Mouse (Mus musculus) CH12.LX (cell line): ENCODE measurements around the gene Dnase1l1. TPM values are rescaled to one million over a fixed set of nuclear protein-coding genes. Genes with fewer than 3 reads are reported as not detected.

Source experiments
- DNase-seq: peaks from one replicate; pipeline ENCODE4 v3.0.0-alpha.2; 2013; ENCODE audit errors: extremely low read depth
- H3K27ac ChIP-seq: 2 replicates; pipeline ENCODE4 v1.5.1; 2012; ENCODE audit warnings: low read depth, mild to moderate bottlenecking, control low read depth, moderate library complexity; ENCODE audit not compliant: insufficient read depth
- H3K27me3 ChIP-seq: replicated peaks from 2 replicates; pipeline ENCODE3; 2012; ENCODE audit warnings: inconsistent platforms
- H3K36me3 ChIP-seq, 2 experiments: replicated peaks in 1 of 2; 2 replicates each; pipeline versions ENCODE3 to v1.6.1; 2012; ENCODE audit warnings: inconsistent platforms in 1 of 2, low read length in 1 of 2, mild to moderate bottlenecking in 1 of 2, mixed read lengths in 1 of 2, moderate library complexity in 1 of 2; ENCODE audit not compliant: control insufficient read depth in 1 of 2, insufficient read depth in 1 of 2
- H3K4me1 ChIP-seq, 2 experiments: 2 replicates each; pipeline ENCODE4 v1.6.1; 2012; ENCODE audit warnings: inconsistent platforms in 1 of 2, moderate library complexity in 1 of 2; ENCODE audit not compliant: insufficient read depth in 2 of 2, control insufficient read depth in 1 of 2
- H3K4me2 ChIP-seq: 2 replicates; pipeline ENCODE4 v1.6.1; 2012; ENCODE audit warnings: low read depth, mild to moderate bottlenecking, control low read depth; ENCODE audit not compliant: poor library complexity, insufficient read depth, severe bottlenecking
- H3K4me3 ChIP-seq, 3 experiments: fragments of 150-350 bp in 1 of 3; sonication (generic) in 1 of 3; replicated peaks in 1 of 3; 2 replicates each; pipeline versions ENCODE3 to v1.5.1; 2011 to 2012; ENCODE audit warnings: low read depth in 2 of 3, low read length in 2 of 3, mild to moderate bottlenecking in 2 of 3, moderate library complexity in 2 of 3, control low read depth in 1 of 3, improper control_type of control experiment in 1 of 3, inconsistent platforms in 1 of 3, mixed read lengths in 1 of 3; ENCODE audit not compliant: poor library complexity in 1 of 3
- H3K79me2 ChIP-seq: replicated peaks from 2 replicates; pipeline ENCODE4 v1.6.1; 2012; ENCODE audit warnings: mild to moderate bottlenecking, moderate library complexity; ENCODE audit not compliant: control insufficient read depth, poor library complexity, insufficient read depth, severe bottlenecking; ENCODE audit errors: extremely low read depth
- H3K9ac ChIP-seq: 2 replicates; pipeline ENCODE4 v1.6.1; 2012; ENCODE audit warnings: low read depth, mild to moderate bottlenecking, control low read depth, moderate library complexity; ENCODE audit not compliant: insufficient read depth
- H3K9me3 ChIP-seq: replicated peaks from 2 replicates; pipeline ENCODE3; 2012; ENCODE audit warnings: low read length, inconsistent platforms, mixed read lengths
- E2F4 ChIP-seq: IDR thresholded peaks from 2 replicates; pipeline ENCODE4 v1.6.1; 2011; ENCODE audit warnings: low read depth, low read length, improper control_type of control experiment; ENCODE audit not compliant: insufficient replicate concordance
- GABPA ChIP-seq: IDR thresholded peaks from 2 replicates; pipeline ENCODE4 v1.6.1; 2012; ENCODE audit warnings: low read depth, low read length, improper control_type of control experiment, inconsistent platforms; ENCODE audit not compliant: insufficient replicate concordance
- HCFC1 ChIP-seq: IDR thresholded peaks from 2 replicates; pipeline ENCODE4 v1.6.1; 2012; ENCODE audit warnings: low read depth, mild to moderate bottlenecking, inconsistent platforms, low read length, improper control_type of control experiment
- IRF4 ChIP-seq: IDR thresholded peaks from 2 replicates; pipeline ENCODE4 v1.6.1; 2014; ENCODE audit warnings: low read depth, mild to moderate bottlenecking, inconsistent platforms, low read length, improper control_type of control experiment
- JUN ChIP-seq: IDR thresholded peaks from 2 replicates; pipeline ENCODE4 v1.6.1; 2011; ENCODE audit warnings: low read depth, mild to moderate bottlenecking, low read length, improper control_type of control experiment, moderate library complexity; ENCODE audit not compliant: insufficient read depth
- JUND ChIP-seq: conservative IDR thresholded peaks from 2 replicates; pipeline ENCODE4 v1.6.1; 2011; ENCODE audit warnings: low read depth, low read length, improper control_type of control experiment
- MAFK ChIP-seq: IDR thresholded peaks from 2 replicates; pipeline ENCODE4 v1.6.1; 2011; ENCODE audit warnings: low read length, improper control_type of control experiment; ENCODE audit not compliant: insufficient replicate concordance
- MAX ChIP-seq: IDR thresholded peaks from 2 replicates; pipeline ENCODE4 v1.6.1; 2011; ENCODE audit warnings: low read length, improper control_type of control experiment
- MXI1 ChIP-seq: IDR thresholded peaks from 2 replicates; pipeline ENCODE4 v1.6.1; 2011; ENCODE audit warnings: mild to moderate bottlenecking, low read depth, low read length, improper control_type of control experiment
- MYC ChIP-seq: IDR thresholded peaks from 2 replicates; pipeline ENCODE4 v1.6.1; 2011; ENCODE audit warnings: low read depth, mild to moderate bottlenecking, improper control_type of control experiment, low read length
- NRF1 ChIP-seq: IDR thresholded peaks from 2 replicates; pipeline ENCODE4 v1.6.1; 2014; ENCODE audit warnings: low read depth, mild to moderate bottlenecking, inconsistent platforms, low read length, improper control_type of control experiment, moderate library complexity
- POLR2AphosphoS2 ChIP-seq: IDR thresholded peaks from 2 replicates; pipeline ENCODE4 v1.6.1; 2011; ENCODE audit warnings: low read depth, low read length, improper control_type of control experiment
- RAD21 ChIP-seq: IDR thresholded peaks from 2 replicates; pipeline ENCODE4 v1.6.1; 2011; ENCODE audit warnings: low read depth, mild to moderate bottlenecking, low read length, improper control_type of control experiment, moderate library complexity
- RCOR1 ChIP-seq: conservative IDR thresholded peaks from 2 replicates; pipeline ENCODE4 v1.6.1; 2012; ENCODE audit warnings: low read depth, mild to moderate bottlenecking, inconsistent platforms, low read length, improper control_type of control experiment
- SIN3A ChIP-seq: IDR thresholded peaks from 2 replicates; pipeline ENCODE4 v1.6.1; 2012; ENCODE audit warnings: low read length, improper control_type of control experiment, inconsistent platforms
- SMC3 ChIP-seq: IDR thresholded peaks from 2 replicates; pipeline ENCODE4 v1.6.1; 2011; ENCODE audit warnings: low read depth, low read length, improper control_type of control experiment
- TCF12 ChIP-seq: IDR thresholded peaks from 2 replicates; pipeline ENCODE4 v1.6.1; 2014; ENCODE audit warnings: low read depth, mild to moderate bottlenecking, inconsistent platforms, low read length, improper control_type of control experiment
- USF1 ChIP-seq: IDR thresholded peaks from 2 replicates; pipeline ENCODE4 v1.6.1; 2014; ENCODE audit warnings: low read depth, mild to moderate bottlenecking, inconsistent platforms, low read length, improper control_type of control experiment
- USF2 ChIP-seq: conservative IDR thresholded peaks from 2 replicates; pipeline ENCODE4 v1.6.1; 2011; ENCODE audit warnings: low read depth, low read length, improper control_type of control experiment
- ZC3H11A ChIP-seq: IDR thresholded peaks from 2 replicates; pipeline ENCODE4 v1.6.1; 2012; ENCODE audit warnings: low read depth, mild to moderate bottlenecking, inconsistent platforms, low read length, improper control_type of control experiment
- dilution Hi-C: fragments of 300-500 bp; cut with MboI; formaldehyde crosslinking; loops from 2 replicates; pipeline ENCODE4 v1.14.3; 2020; ENCODE audit warnings: low sequenced_read_pairs; ENCODE audit not compliant: extremely low pct_unique_long_range_greater_than_20kb, extremely low pct_ligation_motif_present
- in situ Hi-C: fragments of 300-500 bp; cut with MboI; formaldehyde crosslinking; loops from 3 replicates; pipeline ENCODE4 v1.14.3; 2019; ENCODE audit warnings: low sequenced_read_pairs, low pct_ligation_motif_present, low pct_unique_long_range_greater_than_20kb, mixed read lengths
- polyA plus RNA-seq: library from polyadenylated mRNA; unstranded; fragments of >175 nt; gene quantifications from 2 replicates; pipeline ENCODE4 v1.2.1, GENCODE M21; 2012; ENCODE audit warnings: low read depth; ENCODE audit not compliant: insufficient read length
- total RNA-seq, 2 experiments: library from RNA; depleted of rRNA; stranded (reverse); fragments of 300-350 nt in 1 of 2; fragments of >200 nt in 1 of 2; gene quantifications; 2 replicates each; pipeline ENCODE4 v1.2.3; 2012 to 2014

Dnase1l1 gene
- total and polyA plus RNA-seq, 3 experiments = 4.3 to 5.1 (median 4.7) TPM

GRCm38 (mm10) chrX:74240332-74240731, 41.8 kb downstream of the Dnase1l1 start:
- in situ Hi-C loops = loop anchor here (10.0 kb wide), 1 partner anchor 116 kb away; the partner anchor contains the start of gene Opn1mw
- Histone ChIP-seq H3K36me3 (peaks cover 65 to 74% of the 10 kb centered on the region in 2 experiments), H3K27me3 (no peaks in the 10 kb centered on the region), H3K4me2 (no peak overlapping the region), H3K4me1 (peaks cover 4 to 17% of the 10 kb centered on the region in 2 experiments; a peak in 3 of 4 replicates), H3K9ac (no peak overlapping the region), H3K9me3 (no peaks in the 10 kb centered on the region), H3K79me2 (peaks cover 11% of the 10 kb centered on the region; the same call in 1 of the 2 replicates), H3K4me3 (no peak overlapping the region), H3K27ac (no peak overlapping the region)
- no peak for TF ChIP-seq NRF1
- no peak for TF ChIP-seq MAX
- no peak for DNase-seq
- dilution Hi-C loops = no loop called here

GRCm38 (mm10) chrX:74233196-74233595, 48.9 kb downstream of the Dnase1l1 start:
- no peaks in the 10 kb centered on the region for H3K27me3 ChIP-seq
- in situ Hi-C loops (no loop called here), dilution Hi-C loops (no loop called here)
- TF ChIP-seq TCF12 (no peak), MAFK (no peak), IRF4 (no peak), RAD21 (no peak), USF1 (no peak), ZC3H11A (no peak), USF2 (no peak), SIN3A (no peak), HCFC1 (no peak), GABPA (no peak), JUND (no peak), E2F4 (no peak), MXI1 (no peak), RCOR1 (no peak), SMC3 (no peak), JUN (no peak), POLR2AphosphoS2 (no peak), MYC (no peak)
- H3K4me2 ChIP-seq = no peak overlapping the region
- no peaks in the 10 kb centered on the region for H3K9me3 ChIP-seq
- no peaks in the 10 kb centered on the region for H3K4me1 ChIP-seq
- H3K79me2 ChIP-seq = no peaks in the 10 kb centered on the region
- no peak overlapping the region for H3K9ac ChIP-seq
- H3K4me3 ChIP-seq = no peak overlapping the region
- no peak for DNase-seq
- peaks cover 80 to 97% of the 10 kb centered on the region in 2 experiments for H3K36me3 ChIP-seq
- H3K27ac ChIP-seq = no peak overlapping the region
